8 mouse cellular contexts compared by ENCODE assay signal in the genomic region with DNA sequence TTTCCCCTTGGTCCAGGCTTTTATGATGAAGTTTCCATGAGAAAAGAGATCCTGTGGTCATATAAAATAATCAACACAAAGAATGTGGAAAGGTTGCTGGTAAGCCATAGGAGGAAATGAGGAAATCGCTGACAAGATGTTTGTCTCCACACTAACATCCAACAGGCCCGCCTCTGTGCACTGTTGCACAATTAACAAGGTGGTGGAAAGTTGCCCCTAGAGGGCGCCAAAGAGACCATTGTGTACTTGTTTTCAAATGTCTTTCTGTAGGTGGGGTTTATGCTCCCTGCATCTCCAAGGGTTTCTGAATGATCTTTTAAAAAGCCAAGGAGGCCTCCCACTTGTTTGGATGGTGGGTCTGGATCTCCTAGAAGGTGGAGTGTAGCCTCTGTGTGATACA.
DNase-seq lines count a peak whose midpoint lies in the region; ATAC-seq and TF ChIP-seq lines count a peak whose summit lies in the region.

No protein-coding gene starts in this region.

- TF ChIP-seq POLR2A in bone marrow macrophage, adult 2 months (IDR thresholded peaks at IDR 0.05; ENCODE audit: borderline replicate concordance, low read depth, low read length), result no peak

- H3K9ac ChIP-seq in forebrain, postnatal 0 days, result no peak overlapping the region
- H3K9ac ChIP-seq in forebrain, embryonic 12.5 days, result no peak overlapping the region
- no peak overlapping the region for H3K9ac ChIP-seq in liver, postnatal 0 days (replicated peaks)
- H3K9ac ChIP-seq in stomach, postnatal 0 days (ENCODE audit: low read length), result no peak overlapping the region

- 51% methylated on average over 3 of the region's 3 CpGs for WGBS in forebrain, postnatal 0 days
- 56% methylated on average over 3 of the region's 3 CpGs for WGBS in forebrain, embryonic 12.5 days
- WGBS in liver, postnatal 0 days (ENCODE audit: insufficient replicate concordance), result 33% methylated on average over 3 of the region's 3 CpGs
- WGBS in stomach, postnatal 0 days, result 47% methylated on average over 3 of the region's 3 CpGs

- intact Hi-C loops in gastrocnemius, postnatal 14 days (cut with DNase I; ENCODE audit: low total_unique reads), result no loop called here

- no peaks in the 10 kb centered on the region for H3K27me3 ChIP-seq in forebrain, postnatal 0 days (ENCODE audit: insufficient read depth, low read length)
- H3K27me3 ChIP-seq in forebrain, embryonic 12.5 days, result no peaks in the 10 kb centered on the region
- H3K27me3 ChIP-seq in liver, postnatal 0 days (ENCODE audit: insufficient read depth, low read length), result no peaks in the 10 kb centered on the region
- H3K27me3 ChIP-seq in stomach, postnatal 0 days (ENCODE audit: control insufficient read depth, insufficient read depth, low read length), result no peaks in the 10 kb centered on the region

- ATAC-seq in forebrain, postnatal 0 days, result no peak
- ATAC-seq in forebrain, embryonic 12.5 days (ENCODE audit: low FRiP score), result no peak
- no peak for ATAC-seq in liver, postnatal 0 days
- no peak for ATAC-seq in stomach, postnatal 0 days (ENCODE audit: low FRiP score, low TSS enrichment)

- H3K4me1 ChIP-seq in forebrain, postnatal 0 days (ENCODE audit: insufficient read depth), result no peaks in the 10 kb centered on the region
- H3K4me1 ChIP-seq in forebrain, embryonic 12.5 days, result no peaks in the 10 kb centered on the region
- H3K4me1 ChIP-seq in bone marrow macrophage, adult 2 months (ENCODE audit: control insufficient read depth, insufficient read depth, low read length), result no peaks in the 10 kb centered on the region
- no peaks in the 10 kb centered on the region for H3K4me1 ChIP-seq in liver, postnatal 0 days (ENCODE audit: insufficient read depth)
- H3K4me1 ChIP-seq in stomach, postnatal 0 days (replicated peaks; ENCODE audit: control insufficient read depth, insufficient read depth), result no peaks in the 10 kb centered on the region

- no peaks in the 10 kb centered on the region for H3K36me3 ChIP-seq in forebrain, postnatal 0 days (ENCODE audit: insufficient read depth)
- no peaks in the 10 kb centered on the region for H3K36me3 ChIP-seq in forebrain, embryonic 12.5 days (replicated peaks)
- no peaks in the 10 kb centered on the region for H3K36me3 ChIP-seq in liver, postnatal 0 days (replicated peaks; ENCODE audit: insufficient read depth, low read length)
- no peaks in the 10 kb centered on the region for H3K36me3 ChIP-seq in stomach, postnatal 0 days (ENCODE audit: control insufficient read depth, insufficient read depth, low read length)

- peak; percentile 14 for DNase-seq in forebrain, postnatal 0 days
- peak; percentile 40 for DNase-seq in ovary, postnatal 36 days (ENCODE audit: low spot score)
- no peak for DNase-seq in ovary, adult 18-20 months (ENCODE audit: low spot score)
- peak; percentile 40 for DNase-seq in gastrocnemius, postnatal 14 days
- peak; percentile 60 for DNase-seq in liver, postnatal 0 days
- DNase-seq in stomach, postnatal 0 days (ENCODE audit: low spot score), result peak; percentile 48

- no peak for TF ChIP-seq EP300 in liver, postnatal 0 days (IDR thresholded peaks at IDR 0.05; ENCODE audit: low read depth)
- no peak for TF ChIP-seq EP300 in stomach, postnatal 0 days (optimal IDR thresholded peaks at IDR 0.05)

- H3K4me2 ChIP-seq in forebrain, postnatal 0 days (ENCODE audit: low read depth), result no peak overlapping the region
- H3K4me2 ChIP-seq in forebrain, embryonic 12.5 days, result no peak overlapping the region
- H3K4me2 ChIP-seq in liver, postnatal 0 days (ENCODE audit: low read depth, low read length), result no peak overlapping the region
- no peak overlapping the region for H3K4me2 ChIP-seq in stomach, postnatal 0 days (replicated peaks; ENCODE audit: low read depth)

- TF ChIP-seq CTCF in forebrain, postnatal 0 days (IDR thresholded peaks at IDR 0.05; ENCODE audit: low read depth), result peak; percentile 44
- TF ChIP-seq CTCF in bone marrow macrophage, adult 2 months (IDR thresholded peaks at IDR 0.05; ENCODE audit: low read depth, low read length), result peak; percentile 28; the same call in 1 of the 2 replicates
- TF ChIP-seq CTCF in liver, postnatal 0 days (IDR thresholded peaks at IDR 0.05; ENCODE audit: low read depth), result peak; percentile 62
- TF ChIP-seq CTCF in stomach, postnatal 0 days (IDR thresholded peaks at IDR 0.05; ENCODE audit: low read depth), result peak; percentile 66

- H3K4me3 ChIP-seq in forebrain, postnatal 0 days (ENCODE audit: low read depth, low read length), result no peak overlapping the region
- H3K4me3 ChIP-seq in forebrain, embryonic 12.5 days (replicated peaks), result no peak overlapping the region
- no peak overlapping the region for H3K4me3 ChIP-seq in bone marrow macrophage, adult 2 months (ENCODE audit: insufficient read depth, low read length)
- no peak overlapping the region for H3K4me3 ChIP-seq in liver, postnatal 0 days (ENCODE audit: low read depth, low read length)
- H3K4me3 ChIP-seq in stomach, postnatal 0 days (ENCODE audit: low read depth, low read length), result no peak overlapping the region

- H3K9me3 ChIP-seq in forebrain, postnatal 0 days (ENCODE audit: low read length), result no peaks in the 10 kb centered on the region
- no peaks in the 10 kb centered on the region for H3K9me3 ChIP-seq in forebrain, embryonic 12.5 days
- no peaks in the 10 kb centered on the region for H3K9me3 ChIP-seq in liver, postnatal 0 days (ENCODE audit: low read length)
- no peaks in the 10 kb centered on the region for H3K9me3 ChIP-seq in stomach, postnatal 0 days (ENCODE audit: control insufficient read depth, low read length)

- no peak overlapping the region for H3K27ac ChIP-seq in forebrain, postnatal 0 days (ENCODE audit: low read depth, low read length)
- H3K27ac ChIP-seq in forebrain, embryonic 12.5 days, result no peak overlapping the region
- no peak overlapping the region for H3K27ac ChIP-seq in bone marrow macrophage, adult 2 months (ENCODE audit: insufficient read depth, low read depth, low read length)
- no peak overlapping the region for H3K27ac ChIP-seq in liver, postnatal 0 days (ENCODE audit: low read depth)
- H3K27ac ChIP-seq in stomach, postnatal 0 days (replicated peaks), result no peak overlapping the region
